Comparison of ENCODE assay signal across 33 mouse cellular contexts in the genomic region with DNA sequence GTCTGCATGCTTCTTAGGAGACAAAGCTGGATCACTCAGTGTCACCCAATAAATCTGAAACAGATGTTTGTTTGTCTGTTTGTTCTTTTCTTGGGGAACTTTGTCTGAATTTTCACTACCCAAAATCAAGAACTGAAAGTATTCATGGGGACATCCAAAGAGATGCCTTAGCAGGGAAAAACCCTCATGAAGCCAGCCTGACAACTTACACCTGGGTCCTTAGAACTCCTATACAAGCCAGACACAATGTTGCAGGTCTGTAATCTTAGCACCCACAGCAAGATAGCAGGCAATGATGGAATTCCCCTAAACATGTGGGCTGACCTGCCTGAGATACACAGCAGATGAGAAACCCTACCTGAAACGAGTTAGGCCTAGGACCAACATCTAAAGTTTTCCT. TPM values are rescaled to one million over a fixed set of nuclear protein-coding genes. Genes with fewer than 3 reads are reported as not detected.
"Had no signal": no experiment of that assay in that cellular context is flagged by ENCODE, and none has a peak within 500 bp of the region (broad histone marks: within the 10 kb centered on the region; RNA-seq: fewer than 3 reads in every experiment).

No protein-coding gene starts in this region.

- H3K4me3 ChIP-seq: embryonic facial prominence, embryonic 10.5 days; embryonic facial prominence, embryonic 12.5 days; embryonic facial prominence, embryonic 13.5 days; embryonic facial prominence, embryonic 15.5 days; erythroblast, embryonic 14.5 days; forebrain, embryonic 10.5 days; forebrain, embryonic 12.5 days; forebrain, embryonic 13.5 days; forebrain, embryonic 15.5 days; gastrocnemius, adult 2 months; heart, adult 2 months; heart, embryonic 10.5 days had no signal

- H3K4me2 ChIP-seq: embryonic facial prominence, embryonic 12.5 days; embryonic facial prominence, embryonic 13.5 days; embryonic facial prominence, embryonic 15.5 days; forebrain, embryonic 12.5 days; forebrain, embryonic 13.5 days; forebrain, embryonic 15.5 days had no signal

- H3K9me3 ChIP-seq: embryonic facial prominence, embryonic 10.5 days; embryonic facial prominence, embryonic 12.5 days; embryonic facial prominence, embryonic 13.5 days; embryonic facial prominence, embryonic 15.5 days; forebrain, embryonic 10.5 days; forebrain, embryonic 12.5 days; forebrain, embryonic 13.5 days; forebrain, embryonic 15.5 days; heart, embryonic 10.5 days had no signal

- H3K4me1 ChIP-seq: embryonic facial prominence, embryonic 15.5 days had no signal

- DNase-seq: cerebellum, adult 9-10 months; cerebellum, adult 9-11 months; cerebellum, postnatal 10 days; cerebellum, postnatal 14 days; cerebellum, postnatal 25 days; cerebellum, postnatal 36 days; embryo, embryonic 11 days; forebrain, postnatal 0 days; gastrocnemius, adult 2 months; gastrocnemius, postnatal 10 days; gastrocnemius, postnatal 14 days; gastrocnemius, postnatal 25 days; gastrocnemius, postnatal 36 days; heart, adult 11 months; heart, adult 18-20 months; heart, adult 2 months had no signal

- H3K27me3 ChIP-seq: embryonic facial prominence, embryonic 12.5 days; embryonic facial prominence, embryonic 13.5 days; embryonic facial prominence, embryonic 15.5 days; forebrain, embryonic 12.5 days; forebrain, embryonic 13.5 days; forebrain, embryonic 15.5 days had no signal

- H3K36me3 ChIP-seq: embryonic facial prominence, embryonic 10.5 days; embryonic facial prominence, embryonic 12.5 days; embryonic facial prominence, embryonic 15.5 days; forebrain, embryonic 10.5 days; forebrain, embryonic 12.5 days; forebrain, embryonic 15.5 days; heart, embryonic 10.5 days had no signal

- H3K27ac ChIP-seq: embryonic facial prominence, embryonic 10.5 days; embryonic facial prominence, embryonic 12.5 days; embryonic facial prominence, embryonic 13.5 days; embryonic facial prominence, embryonic 15.5 days; forebrain, embryonic 10.5 days; forebrain, embryonic 12.5 days; forebrain, embryonic 13.5 days; forebrain, embryonic 15.5 days; gastrocnemius, adult 2 months; heart, adult 2 months; heart, embryonic 10.5 days had no signal

- H3K9ac ChIP-seq: embryonic facial prominence, embryonic 12.5 days; embryonic facial prominence, embryonic 13.5 days; embryonic facial prominence, embryonic 15.5 days; forebrain, embryonic 12.5 days; forebrain, embryonic 13.5 days; forebrain, embryonic 15.5 days; forebrain, postnatal 0 days had no signal

RNA-seq across cellular contexts. Expression of a gene that starts 22.9 kb away (rescaled TPM):
- total RNA-seq: common myeloid progenitor, adult 5-6 weeks; gastrocnemius, adult 2 months; gastrocnemius, postnatal 10 days; gastrocnemius, postnatal 14 days; gastrocnemius, postnatal 25 days; gastrocnemius, postnatal 36 days; granulocyte monocyte progenitor cell, adult 5-6 weeks; heart, adult 18-20 months; heart, adult 8-10 months had no signal
- polyA plus RNA-seq: embryonic facial prominence, embryonic 11.5 days; embryonic facial prominence, embryonic 12.5 days; embryonic facial prominence, embryonic 13.5 days; embryonic facial prominence, embryonic 14.5 days; forebrain, embryonic 11.5 days; forebrain, embryonic 14.5 days; heart, embryonic 10.5 days had no signal
